Mouse (Mus musculus) heart, adult 2 months (tissue): ENCODE measurements at regions not wholly inside any gene's neighbourhood (a gene's known extent, or its start where the extent isn't known, plus 50 kb on each side); places are given as distances from the start of the nearest gene placed in this dataset.

ENCODE experiments used
- CTCF ChIP-seq: fragments of 200-600 bp; IDR thresholded peaks from 2 replicates; pipeline ENCODE4 v1.8.1; 2022; ENCODE audit warnings: antibody characterized with exemption, mild to moderate bottlenecking, moderate library complexity
- EP300 ChIP-seq: fragments of 200-500 bp; IDR thresholded peaks from 2 replicates; pipeline ENCODE4 v1.6.1; 2011; ENCODE audit warnings: low read depth, low read length, control low read depth; ENCODE audit not compliant: insufficient read depth
- POLR2A ChIP-seq: fragments of 200-500 bp; IDR thresholded peaks from 2 replicates; pipeline ENCODE4 v1.6.1; 2011; ENCODE audit warnings: mild to moderate bottlenecking, low read depth, low read length, control low read depth; ENCODE audit not compliant: insufficient read depth

DNA sequence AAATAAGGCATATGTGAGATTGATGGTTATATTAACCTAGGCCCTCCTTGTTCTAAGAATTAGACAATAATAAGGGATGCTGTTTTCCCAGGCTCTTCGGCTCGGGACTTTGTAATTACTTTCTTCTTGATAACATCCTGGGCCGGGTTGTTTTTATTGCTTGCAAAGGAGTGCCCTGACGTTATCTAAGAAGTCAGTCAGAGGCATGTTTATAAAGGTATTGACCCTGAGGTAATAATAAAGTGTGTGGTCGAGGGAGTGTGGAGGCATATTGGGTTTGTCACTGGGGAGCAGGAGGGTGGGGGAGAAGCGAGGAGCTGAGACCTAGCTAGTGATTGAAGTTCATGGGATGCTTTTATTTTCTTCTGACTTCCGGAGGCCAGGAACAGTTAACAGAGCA, 221.5 kb downstream of the Ppp4r2 start:
- TF ChIP-seq POLR2A (no peak), EP300 (no peak), CTCF (no peak)
